In genomic region chr10:96588233-96588632, GRCm38 (mm10) we compare ENCODE assay signal across 23 mouse cellular contexts. TPM values are rescaled to one million over a fixed set of nuclear protein-coding genes. Genes with fewer than 3 reads are reported as not detected.
DNase-seq lines count a peak whose midpoint lies in the region.
"Had no signal": no experiment of that assay in that cellular context is flagged by ENCODE, and none has a peak within 500 bp of the region (broad histone marks: within the 10 kb centered on the region; RNA-seq: fewer than 3 reads in every experiment).

No protein-coding gene starts in this region.

- peak; percentile 58 for DNase-seq in heart, adult 11 months
- no peak for DNase-seq in heart, postnatal 36 days
- DNase-seq in CD4-positive, CD25-positive, alpha-beta regulatory T cell, adult 2 months (ENCODE audit: low read depth, low spot score), result peak; percentile 71
- DNase-seq in induced T-regulatory cell, adult 2 months (ENCODE audit: low read depth), result peak; percentile 83
- peak; percentile 47 to 52 for DNase-seq in natural killer cell, adult 2 months (ENCODE audit: low spot score in 2 of 2)
- DNase-seq in retina, postnatal 1 day, result no peak
- DNase-seq in lung, postnatal 10 days, result no peak
- no peak for DNase-seq in neural tube, embryonic 10.5 days (ENCODE audit: extremely low spot score, low spot score)
- DNase-seq: adrenal gland, postnatal 10 days; cerebellum, adult 11 months; cerebellum, postnatal 10 days; gastrocnemius, postnatal 25 days; heart, adult 18-20 months; heart, postnatal 4 days; kidney, adult 11 months; kidney, postnatal 14 days; layer of hippocampus, adult 9-11 months; liver; lung, adult 2 months; lung, postnatal 14 days; midbrain, embryonic 14.5 days; right cerebral cortex, postnatal 25 days; thymus, postnatal 14 days had no signal

- intact Hi-C loops in heart, postnatal 36 days (cut with DNase I), result no loop called here

RNA-seq across cellular contexts. Expression of gene Btg1, which starts 28.6 kb away (rescaled TPM):
- 10 to 100 TPM; 45.9 to 54.3 TPM for total RNA-seq in heart, postnatal 36 days (2021)

Comparison
In these comparisons a context has a peak if more than half of its experiments do, and no peak if none do; other contexts are left out.
1. DNase-seq: peak in heart, adult 11 months (single experiment), CD4-positive, CD25-positive, alpha-beta regulatory T cell, adult 2 months (single experiment), induced T-regulatory cell, adult 2 months (single experiment) and natural killer cell, adult 2 months (2 of 2); none in heart, postnatal 36 days (0 of 2), retina, postnatal 1 day (single experiment), lung, postnatal 10 days (single experiment) and neural tube, embryonic 10.5 days (single experiment).